9 mouse cellular contexts compared by ENCODE assay signal in the genomic region with DNA sequence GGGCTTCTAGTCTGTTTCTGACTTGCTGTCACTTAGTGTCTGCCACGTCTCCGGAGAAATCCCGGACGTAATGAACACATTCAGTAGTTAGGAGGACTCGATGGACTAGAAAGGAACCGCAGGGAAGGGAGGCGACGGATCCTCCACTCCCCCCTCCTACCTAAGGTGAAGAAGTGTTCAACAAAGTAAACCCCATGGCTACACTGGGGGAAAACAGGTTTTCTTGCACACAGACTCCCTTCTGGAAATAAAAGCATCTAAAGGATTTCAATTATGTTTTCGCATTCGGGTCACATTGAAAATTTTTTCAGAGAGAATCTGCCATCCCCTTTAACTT. TPM values are rescaled to one million over a fixed set of nuclear protein-coding genes. Genes with fewer than 3 reads are reported as not detected.
DNase-seq lines count a peak whose midpoint lies in the region; ATAC-seq and TF ChIP-seq lines count a peak whose summit lies in the region.
"Had no signal": no experiment of that assay in that cellular context is flagged by ENCODE, and none has a peak within 500 bp of the region (broad histone marks: within the 10 kb centered on the region; RNA-seq: fewer than 3 reads in every experiment).

No protein-coding gene starts in this region.

- WGBS in heart, embryonic 11.5 days (ENCODE audit: insufficient replicate concordance): 10% methylated on average over 10 of the region's 10 CpGs
- 10% methylated on average over 10 of the region's 10 CpGs for WGBS in hindbrain, embryonic 11.5 days
- 11% methylated on average over 10 of the region's 10 CpGs for WGBS in midbrain, embryonic 10.5 days

- H3K9me3 ChIP-seq in heart, embryonic 11.5 days (replicated peaks; ENCODE audit: control insufficient read depth, low read length): no peaks in the 10 kb centered on the region
- H3K9me3 ChIP-seq in G1E (replicated peaks): no peaks in the 10 kb centered on the region
- H3K9me3 ChIP-seq in hindbrain, embryonic 11.5 days (ENCODE audit: control insufficient read depth, low read length): no peaks in the 10 kb centered on the region
- no peaks in the 10 kb centered on the region for H3K9me3 ChIP-seq in midbrain, embryonic 10.5 days (replicated peaks)

- no peaks in the 10 kb centered on the region for H3K27me3 ChIP-seq in heart, embryonic 11.5 days (ENCODE audit: control insufficient read depth, insufficient read depth, low read length)
- H3K27me3 ChIP-seq in G1E (ENCODE audit: insufficient read depth, low read length): peaks cover 3% of the 10 kb centered on the region; the same call in 1 of the 2 replicates
- H3K27me3 ChIP-seq in hindbrain, embryonic 11.5 days (ENCODE audit: control insufficient read depth, insufficient read depth, low read length): no peaks in the 10 kb centered on the region
- no peaks in the 10 kb centered on the region for H3K27me3 ChIP-seq in midbrain, embryonic 10.5 days (ENCODE audit: low read depth, poor library complexity, severe bottlenecking)

- peak; percentile 60 for ATAC-seq in heart, embryonic 11.5 days (replicated peaks; ENCODE audit: insufficient number of reproducible peaks, low FRiP score, low TSS enrichment)
- peak; percentile 3; the same call in 1 of the 2 replicates for ATAC-seq in G1E (ENCODE audit: extremely low read depth, insufficient number of reproducible peaks, low FRiP score, poor library complexity, severe bottlenecking)
- ATAC-seq in hindbrain, embryonic 11.5 days (ENCODE audit: low FRiP score): peak; percentile 78

- DNase-seq in heart, postnatal 14 days: no peak
- DNase-seq in G1E (ENCODE audit: low spot score): peak; percentile 23
- no peak for DNase-seq in hindbrain, embryonic 11.5 days (ENCODE audit: low spot score)
- no peak for DNase-seq in midbrain, embryonic 10.5 days (ENCODE audit: low spot score)
- DNase-seq in natural killer cell, adult 2 months (ENCODE audit: low spot score in 2 of 2): no peak
- no peak for DNase-seq in kidney, postnatal 4 days
- no peak for DNase-seq in gastrocnemius, postnatal 14 days

- H3K4me2 ChIP-seq in heart, embryonic 11.5 days: peak overlapping the region; percentile 74
- H3K4me2 ChIP-seq in hindbrain, embryonic 11.5 days (replicated peaks; ENCODE audit: low read depth, low read length): peak overlapping the region; percentile 92

- peak overlapping the region; percentile 66 for H3K27ac ChIP-seq in heart, embryonic 11.5 days (ENCODE audit: low read depth, low read length)
- peak overlapping the region; percentile 67; the same call in 1 of the 2 replicates for H3K27ac ChIP-seq in hindbrain, embryonic 11.5 days (ENCODE audit: low read depth, low read length)
- H3K27ac ChIP-seq in midbrain, embryonic 10.5 days (replicated peaks): peak overlapping the region; percentile 91

- peak overlapping the region; percentile 58 for H3K4me3 ChIP-seq in heart, embryonic 11.5 days (ENCODE audit: low read depth, low read length)
- H3K4me3 ChIP-seq in G1E (ENCODE audit: low read depth, low read length): peak overlapping the region; percentile 83
- peak overlapping the region; percentile 49 for H3K4me3 ChIP-seq in hindbrain, embryonic 11.5 days (ENCODE audit: low read depth, low read length)
- peak overlapping the region; percentile 65 for H3K4me3 ChIP-seq in midbrain, embryonic 10.5 days

- no peaks in the 10 kb centered on the region for H3K36me3 ChIP-seq in heart, embryonic 11.5 days (ENCODE audit: control insufficient read depth, insufficient read depth, low read length)
- peaks cover 31% of the 10 kb centered on the region for H3K36me3 ChIP-seq in G1E (replicated peaks)
- H3K36me3 ChIP-seq in hindbrain, embryonic 11.5 days (ENCODE audit: control insufficient read depth, insufficient read depth, low read length): no peaks in the 10 kb centered on the region
- H3K36me3 ChIP-seq in midbrain, embryonic 10.5 days: peaks cover 12% of the 10 kb centered on the region

- no peaks in the 10 kb centered on the region for H3K4me1 ChIP-seq in heart, embryonic 11.5 days (ENCODE audit: control insufficient read depth, insufficient read depth, low read length)
- H3K4me1 ChIP-seq in G1E (ENCODE audit: insufficient read depth, low read depth, low read length): peaks cover 26% of the 10 kb centered on the region
- H3K4me1 ChIP-seq in hindbrain, embryonic 11.5 days (replicated peaks; ENCODE audit: control insufficient read depth, insufficient read depth, low read length): no peaks in the 10 kb centered on the region
- H3K4me1 ChIP-seq in midbrain, embryonic 10.5 days: peaks cover 13% of the 10 kb centered on the region

- intact Hi-C loops in heart, postnatal 14 days (cut with DNase I): loop anchor here (5.0 to 10.0 kb wide), 3 partner anchors 67 to 270 kb away; no protein-coding TSS in a partner anchor
- intact Hi-C loops in gastrocnemius, postnatal 14 days (cut with DNase I; ENCODE audit: low total_unique reads): no loop called here

- no peak for TF ChIP-seq CTCF in G1E (IDR thresholded peaks at IDR 0.05; ENCODE audit: low read depth, low read length)

- peak overlapping the region; percentile 76 for H3K9ac ChIP-seq in heart, embryonic 11.5 days (ENCODE audit: low read depth, low read length)
- H3K9ac ChIP-seq in hindbrain, embryonic 11.5 days (ENCODE audit: low read depth, low read length): peak overlapping the region; percentile 78

RNA-seq across cellular contexts. Expression of a gene that starts 0.3 kb away (rescaled TPM):
- 74.3 and 80.7 TPM in 2 replicates for polyA plus RNA-seq in heart, embryonic 11.5 days (2014; fragmentation: Nextera tagmentation; extraction: Ambion mirVana)
- 10 to 100 TPM; 25.9 to 26.8 TPM for total RNA-seq in heart, postnatal 14 days (2021)
- total RNA-seq in G1E (2014; fragmentation: Nextera tagmentation) (24.0 and 26.9 TPM in 2 replicates), G1E (2017) (29.5 and 29.6 TPM in 2 replicates)
- polyA plus RNA-seq in G1E (2012): 18.7 and 21.5 TPM in 2 replicates
- polyA plus RNA-seq in hindbrain, embryonic 11.5 days (2014; fragmentation: Nextera tagmentation; extraction: Ambion mirVana): 43.9 and 46.2 TPM in 2 replicates
- polyA plus RNA-seq in midbrain, embryonic 10.5 days (2016; fragmentation: Nextera tagmentation; extraction: Ambion mirVana): 45.6 and 47.3 TPM in 2 replicates
- 10 to 100 TPM; 24.0 to 31.5 TPM for total RNA-seq in gastrocnemius, postnatal 14 days (2021)

RNA-seq across cellular contexts. Expression of a gene that starts 33.1 kb away (rescaled TPM):
- polyA plus RNA-seq in heart, embryonic 11.5 days (2014; fragmentation: Nextera tagmentation; extraction: Ambion mirVana): not detected in 2 replicates
- not detected for total RNA-seq in heart, postnatal 14 days (2021)
- total RNA-seq in G1E (2014; fragmentation: Nextera tagmentation) (not detected in 2 replicates), G1E (2017) (0.05 and 0.06 TPM in 2 replicates)
- polyA plus RNA-seq in G1E (2012): not detected in 2 replicates
- not detected in 2 replicates for polyA plus RNA-seq in hindbrain, embryonic 11.5 days (2014; fragmentation: Nextera tagmentation; extraction: Ambion mirVana)
- polyA plus RNA-seq in midbrain, embryonic 10.5 days (2016; fragmentation: Nextera tagmentation; extraction: Ambion mirVana): not detected in 2 replicates
- total RNA-seq in gastrocnemius, postnatal 14 days (2021): not detected
- polyA plus RNA-seq: large intestine, adult 2 months had no signal

Comparison
In these comparisons a context has a peak if more than half of its experiments do, and no peak if none do; other contexts are left out.
1. ATAC-seq: peak in every context shown above with its lines; median percentile 78 in hindbrain, embryonic 11.5 days; 60 in heart, embryonic 11.5 days; 3 in G1E.